Mouse (Mus musculus): ENCODE measurements around the gene Nek7. TPM values are rescaled to one million over a fixed set of nuclear protein-coding genes. Genes with fewer than 3 reads are reported as not detected.
A peak's percentile ranks its signal among the peaks of the same experiment; 100 is the strongest.

The Nek7 gene
- total RNA-seq, 1 experiment from 2014 or later = 79.0 TPM

DNA sequence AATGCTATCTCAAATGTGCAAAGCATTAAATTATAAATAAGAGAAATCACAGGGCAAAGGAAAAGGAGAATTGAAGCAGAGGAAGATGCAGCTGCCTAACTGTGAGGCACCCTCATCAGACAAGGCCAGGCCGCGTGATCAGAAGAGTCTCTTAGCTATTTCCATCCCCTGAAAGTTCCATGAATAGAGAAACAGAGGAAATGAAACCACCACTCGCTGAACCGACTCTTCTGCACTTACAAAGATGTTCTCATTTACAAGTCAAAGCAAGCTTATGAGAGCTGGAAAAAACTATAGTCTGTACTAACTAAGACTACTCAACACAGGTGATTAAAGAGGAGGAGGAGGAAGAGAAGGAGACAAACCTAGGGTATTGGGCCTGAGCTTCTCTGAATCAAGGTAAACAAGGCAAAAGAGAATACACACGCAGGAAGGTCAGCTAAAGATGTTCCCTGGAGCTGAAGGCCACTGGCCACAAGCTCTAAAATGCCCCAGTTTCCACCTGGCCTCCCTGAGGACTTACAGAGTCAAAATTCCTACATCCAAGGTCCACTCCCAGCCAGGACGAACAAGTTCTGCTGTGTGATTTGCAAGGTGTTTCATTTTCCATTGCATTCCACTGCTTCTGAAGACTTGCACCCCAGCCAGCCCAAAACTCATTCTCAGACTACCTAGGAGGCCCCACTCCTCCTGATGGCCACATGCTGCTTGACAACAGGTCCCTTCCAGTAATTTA is 5.2 kb downstream of the Nek7 start:
- ATAC-seq (replicated peaks; ENCODE audit: insufficient number of reproducible peaks, low FRiP score, low TSS enrichment, poor library complexity, severe bottlenecking) = peak; percentile 41; the same call in 1 of the 2 replicates

DNA sequence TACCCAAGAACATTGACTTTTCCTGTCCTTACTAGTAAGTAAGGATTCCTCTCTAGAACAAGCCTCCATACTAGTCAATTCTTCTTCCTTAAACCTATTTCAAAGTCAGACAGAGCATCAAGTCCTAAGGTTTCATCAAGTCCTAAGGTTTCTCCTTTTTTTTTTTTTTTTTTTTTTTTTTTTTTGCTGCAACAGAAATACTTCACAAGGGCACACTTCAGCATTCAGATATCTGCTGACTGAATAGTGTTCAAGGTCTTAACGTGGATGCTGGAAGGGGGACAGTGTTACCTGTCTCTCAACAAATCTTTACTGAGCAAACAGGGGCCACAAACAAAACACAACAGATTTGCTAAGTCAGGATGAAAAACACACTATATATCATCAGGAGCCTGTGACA is 7.8 kb downstream of the Nek7 start:
- no peak for ATAC-seq (replicated peaks; ENCODE audit: insufficient number of reproducible peaks, low FRiP score, low TSS enrichment, poor library complexity, severe bottlenecking)

DNA sequence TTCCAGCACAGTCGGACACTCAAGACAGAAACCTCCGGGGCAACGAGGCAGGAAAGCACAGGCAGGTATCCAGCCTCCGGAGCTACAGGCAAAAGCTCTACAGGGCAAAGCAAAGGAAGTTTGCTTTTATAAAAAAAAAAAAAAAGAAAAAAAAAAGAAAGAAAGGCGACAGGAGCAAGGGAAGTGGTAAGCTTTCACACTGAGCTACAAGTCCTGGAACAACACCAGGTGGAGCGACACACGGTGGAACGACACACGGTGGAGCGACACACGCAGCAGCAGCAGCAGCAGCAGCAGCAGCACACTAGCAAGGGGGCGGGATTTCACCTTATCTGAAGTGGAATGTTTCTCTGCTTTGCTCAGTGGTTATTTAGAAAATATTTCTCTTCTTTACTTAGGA is 10.8 kb downstream of the Nek7 start:
- no peak for ATAC-seq (replicated peaks; ENCODE audit: insufficient number of reproducible peaks, low FRiP score, low TSS enrichment, poor library complexity, severe bottlenecking)

DNA sequence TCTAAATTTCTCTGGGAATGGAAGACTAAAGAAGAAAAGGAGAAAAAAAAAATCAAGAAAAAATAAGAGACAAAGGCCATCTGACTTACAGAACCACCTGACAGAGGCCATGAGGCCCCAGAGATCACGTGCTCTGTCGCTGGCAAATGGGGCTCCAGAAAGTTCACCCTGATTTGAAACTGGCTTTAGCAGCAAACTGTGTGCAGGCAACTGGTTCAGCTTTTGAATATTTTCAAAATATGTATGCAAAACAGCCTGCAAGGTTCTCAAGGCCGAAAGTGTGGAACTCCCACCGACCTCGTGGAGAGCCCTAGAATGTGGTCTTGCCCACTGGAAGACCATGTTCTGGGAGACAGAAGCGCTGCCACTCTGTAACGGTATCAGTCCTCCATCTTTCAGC is 11.6 kb downstream of the Nek7 start:
- ATAC-seq (replicated peaks; ENCODE audit: insufficient number of reproducible peaks, low FRiP score, low TSS enrichment, poor library complexity, severe bottlenecking) = no peak

DNA sequence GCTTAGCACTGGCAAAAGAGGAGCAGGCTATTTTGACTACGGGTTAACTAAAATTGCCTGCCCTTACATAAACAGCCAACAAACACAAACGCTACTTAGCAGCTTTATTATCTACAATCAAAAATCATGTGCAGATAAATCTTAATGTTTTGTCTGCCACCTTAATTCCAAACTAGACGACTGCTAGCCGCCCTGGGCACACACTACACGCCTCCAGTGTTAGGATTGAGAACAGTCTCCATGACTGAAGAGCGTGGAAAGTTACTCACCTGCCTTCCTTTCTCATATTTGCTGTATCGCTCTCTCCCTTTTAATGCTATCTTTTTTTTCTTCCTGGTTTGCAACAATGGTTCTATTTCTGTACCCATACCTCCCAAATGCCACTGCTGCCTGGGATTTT is 12.1 kb downstream of the Nek7 start:
- ATAC-seq (replicated peaks; ENCODE audit: insufficient number of reproducible peaks, low FRiP score, low TSS enrichment, poor library complexity, severe bottlenecking) = no peak

DNA sequence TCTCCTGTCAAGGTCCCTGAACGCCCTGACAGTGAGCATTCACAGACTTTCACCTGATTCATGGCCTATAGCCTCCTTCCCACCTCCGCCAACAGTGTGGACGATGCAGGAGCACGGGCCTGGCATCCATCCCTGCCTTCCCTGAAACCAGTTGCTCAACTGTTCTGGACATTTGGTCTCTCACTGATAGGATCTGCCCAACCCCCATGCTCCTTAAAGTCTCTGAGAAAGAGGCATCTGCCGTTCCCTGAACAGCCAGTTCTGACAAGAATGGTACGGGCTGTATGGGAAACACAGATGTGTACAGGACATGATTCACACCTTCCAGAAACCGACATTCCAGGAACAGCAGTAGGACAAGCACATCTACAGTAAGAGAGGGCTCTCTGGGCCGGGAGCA is 13.2 kb downstream of the Nek7 start:
- ATAC-seq (replicated peaks; ENCODE audit: insufficient number of reproducible peaks, low FRiP score, low TSS enrichment, poor library complexity, severe bottlenecking) = no peak

DNA sequence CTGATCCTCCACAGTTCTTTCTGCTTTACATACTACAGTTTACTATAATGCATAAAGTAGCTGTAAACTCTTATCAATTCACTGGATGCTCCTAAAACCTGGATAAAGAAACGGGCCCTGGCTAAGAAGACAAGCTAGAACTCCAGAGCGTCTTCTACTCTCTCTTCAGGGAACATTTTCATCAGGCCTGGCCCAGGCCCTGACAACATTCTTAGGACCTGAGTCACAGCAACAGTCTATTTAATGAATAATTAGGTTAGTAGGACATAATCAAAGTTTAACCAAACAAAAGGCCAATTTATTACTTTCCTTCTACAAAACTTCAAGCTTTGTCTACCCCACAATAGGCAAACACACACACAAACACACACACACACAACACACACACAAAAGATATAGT is 15.2 kb downstream of the Nek7 start:
- no peak for ATAC-seq (replicated peaks; ENCODE audit: insufficient number of reproducible peaks, low FRiP score, low TSS enrichment, poor library complexity, severe bottlenecking)

DNA sequence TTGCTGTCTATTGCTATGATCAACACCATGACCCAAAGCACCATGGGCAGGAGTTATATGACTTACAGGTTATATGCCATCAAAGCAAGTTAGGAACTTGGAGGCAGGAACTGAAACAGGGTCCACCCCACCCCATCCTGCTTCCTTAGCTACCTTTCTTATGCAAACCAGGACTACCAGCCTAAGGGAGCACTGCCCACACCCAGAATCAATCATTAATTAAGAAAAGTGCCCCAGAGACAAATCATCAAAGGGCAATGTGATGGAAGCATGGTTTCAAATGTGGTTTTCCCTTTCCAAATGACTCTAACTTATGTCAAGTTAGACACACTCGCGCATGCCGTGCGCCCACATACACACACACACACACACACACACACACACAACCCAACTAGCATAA is 16.0 kb downstream of the Nek7 start:
- ATAC-seq (replicated peaks; ENCODE audit: insufficient number of reproducible peaks, low FRiP score, low TSS enrichment, poor library complexity, severe bottlenecking) = no peak

DNA sequence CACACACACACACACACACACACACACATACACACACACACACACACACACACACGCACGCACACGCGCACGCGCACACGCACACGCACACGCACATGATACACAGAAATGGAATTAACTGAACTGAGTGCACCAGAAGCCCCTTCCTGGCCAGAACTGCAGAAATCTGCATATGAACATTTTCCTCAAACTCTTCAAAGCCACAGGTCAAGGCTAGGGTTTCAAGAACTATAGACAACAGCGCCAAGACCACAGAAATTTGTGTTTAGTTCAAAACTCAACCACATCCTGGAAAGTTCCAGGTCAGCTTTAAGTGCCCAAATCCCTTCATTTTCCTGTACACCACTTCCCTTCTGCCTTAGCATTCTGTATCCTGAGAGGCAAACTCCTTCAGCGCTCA is 21.9 kb downstream of the Nek7 start:
- no peak for ATAC-seq (replicated peaks; ENCODE audit: insufficient number of reproducible peaks, low FRiP score, low TSS enrichment, poor library complexity, severe bottlenecking)

DNA sequence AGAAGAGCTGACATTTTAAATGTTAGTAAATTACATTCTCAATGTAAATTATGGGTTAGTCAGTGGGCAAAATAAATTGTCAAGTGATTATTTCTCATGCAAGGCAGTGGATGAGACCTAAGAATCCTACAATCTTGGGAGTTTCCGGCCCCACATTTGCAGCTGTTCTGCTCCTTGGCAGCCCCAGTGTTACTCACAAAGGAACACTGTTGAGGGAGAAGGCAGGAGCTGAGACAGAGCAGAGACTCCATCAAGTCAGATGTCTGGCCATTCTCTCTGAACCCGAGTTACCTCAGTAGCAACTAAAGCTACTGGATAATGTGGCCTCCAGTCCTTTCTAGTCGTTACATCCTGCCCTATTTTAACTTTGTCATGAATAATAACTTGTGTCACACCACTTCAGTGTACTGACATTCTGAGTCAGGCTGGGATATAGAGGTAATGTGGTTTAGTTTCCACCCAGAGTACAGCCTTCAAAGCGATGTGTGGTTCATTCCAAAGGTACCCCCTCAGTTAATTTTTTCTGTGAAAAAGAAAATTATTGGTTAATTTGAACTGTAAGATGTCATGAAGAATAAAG is 23.7 kb downstream of the Nek7 start:
- ATAC-seq (replicated peaks; ENCODE audit: insufficient number of reproducible peaks, low FRiP score, low TSS enrichment, poor library complexity, severe bottlenecking) = no peak

DNA sequence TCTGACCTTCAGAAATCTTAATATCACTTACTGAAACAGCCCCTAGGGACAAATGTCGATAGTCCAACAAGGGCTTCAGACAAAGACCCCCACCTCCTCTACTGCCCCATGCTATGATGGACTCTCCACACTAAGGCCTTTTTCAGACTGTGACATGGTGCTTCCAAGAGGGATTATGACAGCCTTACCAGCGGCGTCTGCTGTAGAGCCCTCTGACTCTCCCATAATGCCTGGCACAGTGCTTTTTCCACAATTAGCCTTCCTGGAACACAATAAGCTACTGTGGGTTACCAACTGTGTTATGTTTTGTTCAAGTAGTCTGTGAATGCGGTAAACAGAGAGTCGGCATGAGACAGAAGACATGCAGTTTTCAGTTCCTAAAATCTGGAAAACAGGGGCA is 25.0 kb downstream of the Nek7 start:
- no peak for ATAC-seq (replicated peaks; ENCODE audit: insufficient number of reproducible peaks, low FRiP score, low TSS enrichment, poor library complexity, severe bottlenecking)

DNA sequence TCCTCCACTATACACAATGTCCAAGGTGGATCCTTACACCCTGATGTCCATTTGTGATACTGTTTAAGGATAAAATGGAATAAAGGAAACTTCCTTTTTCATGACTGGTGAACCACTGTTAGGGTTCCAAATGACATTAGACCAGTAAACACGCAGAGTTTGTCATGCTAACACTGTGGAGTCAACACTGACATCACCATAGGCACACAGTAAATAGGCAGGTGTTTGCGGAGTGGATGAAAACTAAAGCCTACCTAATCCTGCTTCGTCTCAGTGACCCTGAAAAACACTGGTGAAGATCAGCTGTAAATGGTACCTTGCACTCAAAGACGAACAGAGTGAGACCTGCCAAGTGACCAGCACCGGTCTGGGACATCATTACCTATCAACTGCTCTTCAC is 26.0 kb downstream of the Nek7 start:
- no peak for ATAC-seq (replicated peaks; ENCODE audit: insufficient number of reproducible peaks, low FRiP score, low TSS enrichment, poor library complexity, severe bottlenecking)

DNA sequence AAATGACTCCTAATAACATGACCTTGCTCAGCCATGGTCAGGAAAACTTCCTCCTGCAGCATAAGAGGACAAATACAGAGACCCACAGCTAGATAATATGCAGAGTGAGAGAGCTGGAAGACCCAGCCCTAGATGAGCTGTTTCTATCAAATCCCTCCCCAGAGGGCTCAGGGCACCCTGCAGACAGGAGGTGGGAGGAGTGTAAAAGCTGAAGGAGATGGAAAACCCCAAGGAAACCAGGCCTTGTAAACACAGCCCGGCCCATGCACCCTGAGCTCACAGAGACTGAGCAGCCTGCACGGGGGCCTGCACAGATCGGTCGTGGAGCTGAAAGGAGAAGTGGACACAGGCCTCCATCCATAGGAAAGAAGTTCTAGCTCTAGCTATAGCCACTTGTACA is 27.5 kb downstream of the Nek7 start:
- no peak for ATAC-seq (replicated peaks; ENCODE audit: insufficient number of reproducible peaks, low FRiP score, low TSS enrichment, poor library complexity, severe bottlenecking)

DNA sequence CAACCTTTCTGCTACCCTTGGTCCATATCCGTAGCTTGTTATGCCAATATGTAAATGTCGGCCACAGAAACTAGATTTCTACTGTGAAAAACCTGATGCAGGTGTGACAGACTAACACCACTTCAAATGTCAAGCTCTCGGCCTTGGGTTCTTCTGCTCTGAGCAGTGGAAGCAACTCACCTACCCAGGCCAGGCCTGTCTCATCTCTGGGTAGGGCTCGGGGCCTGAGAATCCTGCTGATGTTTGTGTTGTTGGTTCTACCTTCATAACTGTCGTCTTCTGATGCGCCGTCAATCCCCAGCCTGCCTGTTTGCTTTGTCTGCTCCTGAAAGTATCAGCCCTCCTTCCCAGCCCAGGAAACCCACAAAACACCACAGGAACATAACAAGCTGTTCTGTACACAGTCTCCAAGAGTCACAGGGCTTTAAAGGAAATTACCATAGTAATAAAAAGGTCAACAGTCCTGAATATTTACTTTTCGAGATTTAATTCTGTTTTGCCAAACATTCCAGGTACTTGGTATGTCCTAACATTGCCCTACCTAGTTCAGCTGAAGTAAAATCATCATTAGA is 29.4 kb downstream of the Nek7 start:
- no peak for ATAC-seq (replicated peaks; ENCODE audit: insufficient number of reproducible peaks, low FRiP score, low TSS enrichment, poor library complexity, severe bottlenecking)

DNA sequence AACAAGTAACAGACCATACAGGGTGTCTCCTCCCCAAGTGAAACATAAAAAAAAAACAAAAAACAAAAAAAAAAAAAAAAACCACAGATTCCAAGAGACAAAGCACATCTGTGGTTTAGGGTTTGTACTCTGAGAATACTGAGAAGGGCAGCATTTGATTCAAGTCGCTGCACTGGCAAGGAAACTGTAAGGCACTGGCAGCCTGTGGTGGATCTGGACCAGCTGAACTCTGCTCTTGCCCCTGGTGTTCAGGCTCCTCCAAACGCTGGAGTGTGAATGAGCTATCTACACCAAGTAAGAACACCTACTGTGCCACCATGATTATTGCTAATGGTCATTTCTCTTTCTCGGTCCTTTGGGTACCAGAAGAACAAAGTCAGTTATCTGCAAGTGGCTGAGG is 30.8 kb downstream of the Nek7 start:
- no peak for ATAC-seq (replicated peaks; ENCODE audit: insufficient number of reproducible peaks, low FRiP score, low TSS enrichment, poor library complexity, severe bottlenecking)

DNA sequence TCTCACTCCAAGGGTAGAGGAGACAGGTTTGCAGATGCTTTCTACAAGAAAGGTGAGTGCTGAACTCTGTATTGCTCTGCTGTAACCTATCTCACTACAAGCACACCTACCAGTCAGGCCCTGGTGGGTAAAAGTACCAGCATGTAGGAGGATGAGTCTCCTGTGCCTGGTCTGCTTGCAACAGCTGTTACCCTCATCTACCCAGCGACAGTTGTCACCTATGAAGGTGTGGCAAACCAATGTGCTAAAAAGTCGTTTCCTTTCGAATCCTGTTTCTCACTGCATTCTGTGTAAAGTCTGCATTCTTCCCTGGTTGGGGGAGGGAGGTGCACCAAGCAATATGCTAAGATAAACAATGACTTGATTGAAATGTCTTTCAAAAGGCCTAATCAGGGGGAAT is 32.1 kb downstream of the Nek7 start:
- no peak for ATAC-seq (replicated peaks; ENCODE audit: insufficient number of reproducible peaks, low FRiP score, low TSS enrichment, poor library complexity, severe bottlenecking)

DNA sequence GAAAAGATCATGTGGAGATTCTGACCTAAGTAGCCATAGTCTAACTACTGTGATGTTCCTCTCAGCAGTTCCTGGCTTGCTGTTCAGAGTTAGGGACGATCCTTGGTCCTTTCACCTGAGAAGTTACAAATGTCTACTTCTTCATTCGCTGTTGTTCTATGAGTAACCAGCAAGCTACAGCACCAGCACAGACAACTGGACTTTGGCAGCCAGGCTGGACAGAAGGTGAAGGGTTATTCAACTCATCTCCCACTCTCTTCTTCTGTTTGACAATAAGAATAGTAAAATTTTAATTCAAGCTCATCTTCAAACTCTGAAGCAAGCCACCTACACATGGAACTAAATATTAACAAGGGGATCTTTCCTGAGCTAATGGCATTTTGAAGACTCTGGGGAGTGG is 33.0 kb downstream of the Nek7 start:
- ATAC-seq (replicated peaks; ENCODE audit: insufficient number of reproducible peaks, low FRiP score, low TSS enrichment, poor library complexity, severe bottlenecking) = no peak

DNA sequence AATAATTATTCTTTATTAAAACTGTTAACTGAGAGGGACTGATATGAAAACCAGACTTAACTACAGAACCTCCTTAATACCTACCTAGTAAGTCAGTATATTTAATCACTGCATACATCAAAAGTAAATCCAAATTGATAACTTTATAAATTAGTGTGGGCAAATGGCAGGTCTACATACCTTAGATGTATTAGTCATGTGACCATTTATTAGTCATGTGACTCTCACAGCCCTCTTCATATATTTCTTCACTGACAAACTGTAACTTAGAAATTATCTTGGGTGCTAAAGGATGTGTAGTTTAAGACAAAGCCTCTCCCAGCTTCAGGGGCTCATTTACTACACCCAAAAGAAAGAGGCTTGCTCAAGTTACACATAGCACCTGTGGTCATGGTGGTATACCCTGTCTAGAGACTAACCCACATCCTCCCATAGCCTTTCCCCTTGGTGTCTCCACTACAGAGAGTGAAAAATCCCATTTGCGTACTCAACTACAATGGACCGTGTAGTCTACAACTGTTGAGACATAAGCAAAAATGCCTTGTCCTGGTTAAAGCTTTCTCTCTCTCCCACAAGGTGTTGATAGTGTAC is 35.4 kb downstream of the Nek7 start:
- peak; percentile 54 for ATAC-seq (replicated peaks; ENCODE audit: insufficient number of reproducible peaks, low FRiP score, low TSS enrichment, poor library complexity, severe bottlenecking)

DNA sequence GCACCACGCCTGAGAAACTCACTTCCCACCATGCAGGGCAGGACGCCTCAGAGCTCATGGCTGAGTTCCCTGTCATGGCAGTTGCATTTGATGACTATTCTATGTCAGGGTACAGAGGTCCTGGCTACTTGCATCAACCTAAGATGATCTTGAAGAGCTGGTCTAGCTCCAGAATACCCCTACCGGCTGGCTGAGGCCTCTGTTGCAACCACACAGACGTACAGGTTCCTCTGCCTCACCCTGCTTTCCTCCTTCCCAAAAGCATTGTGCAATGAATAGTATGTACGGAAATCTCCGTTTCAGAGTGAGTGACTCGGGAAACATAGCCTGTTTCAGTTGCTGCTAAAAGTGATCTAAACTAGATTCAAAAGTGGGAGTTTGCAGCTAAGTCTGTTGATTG is 37.7 kb downstream of the Nek7 start:
- no peak for ATAC-seq (replicated peaks; ENCODE audit: insufficient number of reproducible peaks, low FRiP score, low TSS enrichment, poor library complexity, severe bottlenecking)

DNA sequence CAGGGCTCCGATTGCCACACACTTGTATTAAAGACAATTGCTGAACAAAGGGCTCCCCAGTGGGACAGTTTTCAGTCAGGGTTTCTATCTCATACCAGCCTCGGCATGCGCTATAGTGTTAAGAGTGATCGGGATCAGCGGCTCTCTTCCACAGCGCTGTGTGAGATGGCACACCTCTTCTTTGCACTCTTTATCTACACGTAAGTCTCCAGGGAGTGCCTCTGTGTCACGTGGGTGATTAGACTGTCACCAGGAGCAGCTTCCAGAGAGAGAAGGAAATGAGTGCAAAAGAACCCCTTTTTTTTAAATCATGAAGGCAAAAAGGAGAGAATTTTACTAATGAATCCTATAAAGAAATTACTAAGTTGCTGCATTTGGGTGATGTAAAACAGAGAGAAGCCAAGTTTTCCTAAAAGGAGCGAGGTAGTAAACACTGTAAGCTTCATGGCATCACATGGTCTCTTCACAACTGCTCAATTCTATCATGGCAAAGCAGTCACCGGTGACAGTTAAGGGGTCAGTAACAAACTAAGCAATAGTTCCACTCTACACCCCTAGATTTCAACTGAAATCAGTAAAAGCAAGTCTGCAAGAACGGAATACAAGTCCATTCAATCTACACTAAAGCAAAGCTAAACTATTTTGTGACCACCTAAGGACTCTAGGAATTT is 40.0 kb downstream of the Nek7 start:
- no peak for ATAC-seq (replicated peaks; ENCODE audit: insufficient number of reproducible peaks, low FRiP score, low TSS enrichment, poor library complexity, severe bottlenecking)

Data from monocyte, adult 5-6 weeks (primary cell).